Comparison of ENCODE assay signal across 27 mouse cellular contexts in genomic region chr15:52944592-52944991, GRCm38 (mm10).
A peak's percentile ranks its signal among the peaks of the same experiment; 100 is the strongest.
DNase-seq lines count a peak whose midpoint lies in the region; ATAC-seq and TF ChIP-seq lines count a peak whose summit lies in the region.
"Had no signal": no experiment of that assay in that cellular context is flagged by ENCODE, and none has a peak within 500 bp of the region (broad histone marks: within the 10 kb centered on the region; RNA-seq: fewer than 3 reads in every experiment).

No protein-coding gene starts in this region.

- in situ Hi-C loops in CH12.LX (cut with MboI; ENCODE audit: low pct_ligation_motif_present, low pct_unique_long_range_greater_than_20kb, low sequenced_read_pairs), result no loop called here

- H3K4me3 ChIP-seq in CH12.LX (replicated peaks in 1 of 3; ENCODE audit: low read depth in 2 of 3, low read length in 2 of 3, poor library complexity in 1 of 3), result no peak overlapping the region
- no peak overlapping the region for H3K4me3 ChIP-seq in midbrain, embryonic 11.5 days (ENCODE audit: low read depth, low read length)
- H3K4me3 ChIP-seq: forebrain, embryonic 10.5 days; forebrain, embryonic 13.5 days; heart, adult 2 months; heart, embryonic 10.5 days; heart, embryonic 13.5 days; hindbrain, embryonic 12.5 days; hindbrain, embryonic 15.5 days had no signal

- TF ChIP-seq CTCF in CH12.LX (conservative IDR thresholded peaks at IDR 0.05 in 1 of 2, IDR thresholded peaks at IDR 0.05 in 1 of 2; ENCODE audit: low read depth in 2 of 2, low read length in 2 of 2), result no peak

- DNase-seq in 3T3-L1 (ENCODE audit: low read depth, low spot score), result peak; percentile 11
- peak; percentile 45 for DNase-seq in CD4-positive helper T cell, adult 2 months (ENCODE audit: low read depth, low spot score)
- peak; percentile 76 for DNase-seq in CH12.LX (ENCODE audit: extremely low read depth)
- DNase-seq in cerebellum, adult 18-20 months, result no peak
- no peak for DNase-seq in spleen, postnatal 10 days (ENCODE audit: low spot score in 2 of 2)
- no peak for DNase-seq in midbrain, embryonic 11.5 days (ENCODE audit: low spot score, missing footprints)
- DNase-seq: adrenal gland, adult 8-10 months; adrenal gland, postnatal 25 days; cerebellum, adult 11-12 months; cerebellum, adult 9-10 months; cerebellum, postnatal 14 days; gastrocnemius, postnatal 25 days; heart, adult 2 months; heart, postnatal 14 days; heart, postnatal 4 days; kidney, adult 18-20 months had no signal

- dilution Hi-C loops in CH12.LX (cut with MboI; ENCODE audit: extremely low pct_ligation_motif_present, extremely low pct_unique_long_range_greater_than_20kb, low sequenced_read_pairs), result no loop called here

- TF ChIP-seq EP300 in CH12.LX (IDR thresholded peaks at IDR 0.05; ENCODE audit: low read length), result peak; percentile 91

- 85% methylated on average over 4 of the region's 4 CpGs for WGBS in midbrain, embryonic 11.5 days

- ATAC-seq in inflammation-experienced regulatory T-cells, adult 6 months, result peak; percentile 92
- no peak for ATAC-seq in midbrain, embryonic 11.5 days (ENCODE audit: low FRiP score)
- ATAC-seq: forebrain, embryonic 13.5 days; forebrain, embryonic 16.5 days; intestine, embryonic 16.5 days; Patski had no signal

- peaks cover 0 to 13% of the 10 kb centered on the region in 2 experiments; a peak in 2 of 4 replicates for H3K4me1 ChIP-seq in CH12.LX (ENCODE audit: control insufficient read depth in 1 of 2, insufficient read depth in 2 of 2)
- no peaks in the 10 kb centered on the region for H3K4me1 ChIP-seq in midbrain, embryonic 11.5 days (ENCODE audit: control insufficient read depth, insufficient read depth, low read length)
- H3K4me1 ChIP-seq: forebrain, embryonic 10.5 days; forebrain, embryonic 13.5 days; heart, embryonic 10.5 days; heart, embryonic 13.5 days; hindbrain, embryonic 12.5 days; hindbrain, embryonic 15.5 days had no signal

- TF ChIP-seq POLR2A in CH12.LX (IDR thresholded peaks at IDR 0.05; ENCODE audit: low read depth, low read length), result no peak

- no peak overlapping the region for H3K27ac ChIP-seq in CH12.LX (ENCODE audit: insufficient read depth, low read depth)
- H3K27ac ChIP-seq in midbrain, embryonic 11.5 days (ENCODE audit: low read depth, low read length), result no peak overlapping the region
- H3K27ac ChIP-seq: forebrain, embryonic 10.5 days; forebrain, embryonic 13.5 days; heart, adult 2 months; heart, embryonic 10.5 days; heart, embryonic 13.5 days; hindbrain, embryonic 12.5 days; hindbrain, embryonic 15.5 days had no signal

- H3K36me3 ChIP-seq in CH12.LX (replicated peaks in 1 of 2; ENCODE audit: control insufficient read depth in 1 of 2, insufficient read depth in 1 of 2, low read length in 1 of 2), result no peaks in the 10 kb centered on the region
- H3K36me3 ChIP-seq in midbrain, embryonic 11.5 days (ENCODE audit: control insufficient read depth, insufficient read depth, low read length), result no peaks in the 10 kb centered on the region
- H3K36me3 ChIP-seq: forebrain, embryonic 10.5 days; G1E; heart, embryonic 10.5 days; heart, embryonic 13.5 days; hindbrain, embryonic 12.5 days; hindbrain, embryonic 15.5 days had no signal

- H3K9me3 ChIP-seq in CH12.LX (replicated peaks; ENCODE audit: low read length), result no peaks in the 10 kb centered on the region
- no peaks in the 10 kb centered on the region for H3K9me3 ChIP-seq in midbrain, embryonic 11.5 days (ENCODE audit: control insufficient read depth, low read length)
- H3K9me3 ChIP-seq: forebrain, embryonic 10.5 days; forebrain, embryonic 13.5 days; G1E; heart, embryonic 10.5 days; heart, embryonic 13.5 days; hindbrain, embryonic 12.5 days; hindbrain, embryonic 15.5 days had no signal

- H3K9ac ChIP-seq in CH12.LX (ENCODE audit: insufficient read depth, low read depth), result no peak overlapping the region
- no peak overlapping the region for H3K9ac ChIP-seq in midbrain, embryonic 11.5 days (ENCODE audit: low read length)
- H3K9ac ChIP-seq: forebrain, embryonic 13.5 days; heart, embryonic 13.5 days; hindbrain, embryonic 12.5 days; hindbrain, embryonic 15.5 days had no signal

- no peak for TF ChIP-seq RAD21 in CH12.LX (IDR thresholded peaks at IDR 0.05; ENCODE audit: low read depth, low read length)

- peak overlapping the region; percentile 44; the same call in 1 of the 2 replicates for H3K4me2 ChIP-seq in CH12.LX (ENCODE audit: insufficient read depth, low read depth, poor library complexity, severe bottlenecking)
- no peak overlapping the region for H3K4me2 ChIP-seq in midbrain, embryonic 11.5 days
- H3K4me2 ChIP-seq: forebrain, embryonic 13.5 days; heart, embryonic 13.5 days; hindbrain, embryonic 12.5 days; hindbrain, embryonic 15.5 days had no signal

- no peaks in the 10 kb centered on the region for H3K27me3 ChIP-seq in CH12.LX (replicated peaks)
- H3K27me3 ChIP-seq in midbrain, embryonic 11.5 days (ENCODE audit: control insufficient read depth, insufficient read depth, low read length), result no peaks in the 10 kb centered on the region
- H3K27me3 ChIP-seq: forebrain, embryonic 13.5 days; heart, embryonic 13.5 days; hindbrain, embryonic 12.5 days; hindbrain, embryonic 15.5 days; Patski had no signal

- no peaks in the 10 kb centered on the region for H3K79me2 ChIP-seq in CH12.LX (replicated peaks; ENCODE audit: control insufficient read depth, extremely low read depth, insufficient read depth, poor library complexity, severe bottlenecking)

TF ChIP-seq in CH12.LX, 34 proteins besides CTCF, POLR2A, EP300 and RAD21:
- peak; percentile 79 for TF ChIP-seq IRF4 (IDR thresholded peaks at IDR 0.05; ENCODE audit: low read depth, low read length)
- TF ChIP-seq RCOR1 (conservative IDR thresholded peaks at IDR 0.05; ENCODE audit: low read depth, low read length), result no peak
- peak; percentile 93 for TF ChIP-seq JUN (IDR thresholded peaks at IDR 0.05; ENCODE audit: insufficient read depth, low read depth, low read length)
- no peak for TF ChIP-seq MAFK (IDR thresholded peaks at IDR 0.05; ENCODE audit: insufficient replicate concordance, low read length)
- peak; percentile 95 for TF ChIP-seq JUND (conservative IDR thresholded peaks at IDR 0.05; ENCODE audit: low read depth, low read length)
- peak; percentile 68 for TF ChIP-seq ETS1 (conservative IDR thresholded peaks at IDR 0.05; ENCODE audit: low read depth, low read length)

Comparison
In these comparisons a context has a peak if more than half of its experiments do, and no peak if none do; other contexts are left out.
1. DNase-seq: peak in 3T3-L1 (single experiment), CD4-positive helper T cell, adult 2 months (single experiment) and CH12.LX (single experiment); none in cerebellum, adult 18-20 months (0 of 2), spleen, postnatal 10 days (0 of 2) and midbrain, embryonic 11.5 days (single experiment).